Mouse (Mus musculus): ENCODE measurements at regions not wholly inside any gene's neighbourhood (a gene's known extent, or its start where the extent isn't known, plus 50 kb on each side); places are given as distances from the start of the nearest gene placed in this dataset.

DNA sequence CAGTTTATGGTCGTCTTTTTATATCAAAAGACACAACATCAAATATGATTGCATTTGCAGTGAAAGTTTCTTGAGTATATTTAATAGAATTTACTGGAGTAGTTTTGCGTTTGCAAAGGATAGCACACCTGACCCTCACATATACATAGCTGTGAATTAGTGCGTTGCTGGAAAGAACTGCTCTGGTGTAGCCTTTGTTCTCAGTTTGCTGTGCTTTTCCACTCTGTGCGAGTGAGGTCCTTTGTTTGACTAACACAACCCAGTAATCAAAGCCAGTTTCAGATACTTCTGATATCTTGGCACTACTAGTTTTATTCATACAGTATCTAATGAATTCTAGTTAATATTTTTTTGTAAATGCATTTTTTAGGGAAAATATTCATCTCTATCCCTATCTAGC, 84.7 kb downstream of the Trim52 start:
- no peak for DNase-seq (ENCODE audit: low spot score in 2 of 2)

DNA sequence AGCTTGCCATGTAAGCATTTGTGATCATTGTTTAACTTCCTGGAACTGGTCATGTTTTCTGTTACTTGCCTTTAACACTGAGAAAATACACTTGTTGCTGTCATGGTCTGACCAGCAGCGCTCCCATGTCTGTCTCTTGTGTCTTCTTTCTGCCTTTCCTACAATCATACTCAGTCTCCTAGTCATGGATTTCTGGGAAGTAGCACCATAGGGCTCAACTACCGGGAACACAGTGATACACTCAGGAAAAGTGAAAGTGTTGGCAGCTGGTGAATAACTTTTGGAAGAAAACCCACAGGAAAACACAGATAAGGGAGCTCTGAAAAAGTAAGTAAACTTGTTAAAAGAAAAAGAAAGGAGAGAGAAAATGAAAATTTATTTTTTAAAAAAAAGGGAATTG, 87.6 kb downstream of the Trim52 start:
- DNase-seq (ENCODE audit: low spot score in 2 of 2), result no peak

- no peak for DNase-seq (ENCODE audit: low spot score in 2 of 2)
Measured at GRCm38 (mm10) chr14:106194104-106194503, 88.1 kb downstream of the Trim52 start.

DNA sequence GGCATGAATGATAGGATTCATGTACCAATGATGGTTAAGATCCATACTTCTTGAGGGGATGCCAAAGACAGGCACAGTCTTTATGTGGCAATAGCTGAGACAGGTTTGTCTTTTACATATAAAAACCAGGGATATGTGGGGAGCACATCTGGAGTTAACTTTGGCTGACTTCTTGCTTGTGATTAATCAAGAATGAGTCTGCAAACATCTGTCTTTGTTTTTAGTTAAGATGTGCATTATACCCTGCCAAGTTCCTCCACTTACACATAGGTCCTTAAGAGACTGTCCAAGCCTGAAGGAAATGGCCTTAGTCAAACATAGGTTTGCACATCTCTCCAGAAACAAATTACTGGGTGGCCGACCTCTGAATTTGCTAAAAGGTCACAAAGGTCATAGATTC, 91.8 kb downstream of the Trim52 start:
- DNase-seq (ENCODE audit: low spot score in 2 of 2), result no peak

DNA sequence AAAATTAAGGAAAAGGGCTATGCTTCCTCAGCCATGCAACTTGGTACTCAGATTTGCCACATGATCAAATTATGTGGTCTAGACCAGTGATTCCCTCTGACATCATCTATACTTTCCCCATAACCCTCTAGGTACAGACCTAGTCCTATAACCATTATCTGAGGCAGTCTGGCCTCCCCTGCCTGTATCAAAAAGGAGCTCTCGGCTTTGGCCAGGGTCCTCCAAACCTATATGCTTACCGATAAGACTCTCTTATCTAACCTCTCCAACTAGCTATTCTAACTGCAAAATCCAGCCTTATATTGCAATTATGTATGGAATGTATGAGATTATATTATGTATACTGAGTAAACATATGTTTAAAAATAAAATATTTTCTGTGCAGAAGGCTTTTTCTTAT, 93.1 kb downstream of the Trim52 start:
- DNase-seq (ENCODE audit: low spot score in 2 of 2), result no peak

DNA sequence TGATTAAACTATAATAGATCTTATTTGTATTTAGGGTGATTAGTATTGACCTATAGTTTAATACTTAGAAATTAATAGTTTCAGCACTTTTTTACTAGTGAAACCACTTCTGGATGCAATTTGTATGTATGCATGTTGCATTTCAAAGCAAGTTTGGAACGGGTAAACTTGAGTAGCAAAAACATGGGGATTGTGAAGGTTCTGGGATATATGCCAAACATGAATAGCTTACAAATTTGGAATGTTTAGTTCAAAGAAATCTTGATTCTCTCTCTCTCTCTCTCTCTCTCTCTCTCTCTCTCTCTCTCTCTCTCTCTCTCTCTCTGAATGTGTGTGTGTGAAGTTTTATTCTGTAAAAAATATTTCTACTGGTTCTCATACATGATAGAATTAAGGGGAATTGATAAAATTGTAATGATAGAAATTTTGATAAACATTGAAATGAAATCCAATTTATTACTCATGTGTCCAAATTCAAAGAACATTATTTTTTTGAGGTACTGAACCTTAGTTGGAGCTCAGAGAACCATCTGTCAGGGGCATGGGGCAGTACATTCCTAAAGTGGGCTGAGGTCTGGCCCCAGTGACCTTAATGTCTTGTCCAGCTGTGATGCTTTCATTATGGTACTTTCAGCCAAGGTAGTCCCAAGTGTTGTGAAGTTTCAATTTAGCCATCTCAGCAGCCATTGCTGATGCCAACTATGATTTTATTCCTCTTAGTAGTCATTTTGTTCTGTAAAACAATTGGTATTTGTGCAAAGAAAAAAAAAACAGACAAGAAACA, 93.7 kb downstream of the Trim52 start:
- no peak for DNase-seq (ENCODE audit: low spot score in 2 of 2)

GRCm38 (mm10) chr14:106211062-106211461, 105.1 kb downstream of the Trim52 start:
- no peak for DNase-seq (ENCODE audit: low spot score in 2 of 2)

DNA sequence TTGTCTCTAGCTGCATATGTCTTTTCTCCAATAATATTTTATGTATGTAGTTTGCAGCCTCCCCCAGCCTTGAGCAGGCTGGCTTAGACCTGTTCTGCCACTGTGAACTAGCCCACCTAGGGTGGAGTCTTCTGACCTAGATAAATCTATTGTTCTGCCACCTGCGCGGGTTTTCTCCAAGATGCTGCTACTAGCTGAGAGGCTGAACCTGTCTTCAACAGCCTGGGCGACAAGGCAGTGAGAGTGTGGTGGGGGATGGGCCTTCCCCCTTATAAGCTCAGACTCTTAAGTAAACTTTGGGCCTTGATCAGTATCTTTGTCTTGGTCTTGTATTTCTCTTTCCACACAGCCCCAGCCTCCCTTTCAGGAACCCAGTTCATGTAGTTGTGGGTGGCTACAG, 111.7 kb downstream of the Trim52 start:
- DNase-seq (ENCODE audit: low spot score in 2 of 2), result no peak

DNA sequence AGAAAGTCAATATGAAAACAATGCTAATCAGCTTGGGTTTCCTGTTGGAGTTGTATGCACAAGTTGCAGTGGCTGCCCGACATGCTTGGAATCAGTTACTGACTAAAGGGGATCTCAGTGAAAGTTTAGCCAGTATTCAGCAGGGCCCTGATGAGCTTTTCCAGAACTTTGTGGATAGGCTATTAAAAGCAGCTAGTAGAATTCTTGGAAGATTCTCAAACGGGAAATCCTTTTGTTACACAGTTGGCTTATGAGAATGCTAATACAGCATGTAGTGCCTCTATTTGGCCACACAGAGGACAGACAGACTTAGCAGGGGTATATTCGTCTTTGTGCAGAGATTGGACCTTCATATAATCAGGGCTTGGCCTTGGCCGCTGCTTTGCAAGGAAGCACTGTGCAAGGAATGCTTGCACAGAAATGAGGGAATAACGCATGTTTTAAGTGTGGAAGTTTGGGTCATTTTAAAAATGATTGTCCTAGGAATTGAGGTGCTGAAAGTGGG, 113.3 kb downstream of the Trim52 start:
- DNase-seq (ENCODE audit: low spot score in 2 of 2), result no peak

DNA sequence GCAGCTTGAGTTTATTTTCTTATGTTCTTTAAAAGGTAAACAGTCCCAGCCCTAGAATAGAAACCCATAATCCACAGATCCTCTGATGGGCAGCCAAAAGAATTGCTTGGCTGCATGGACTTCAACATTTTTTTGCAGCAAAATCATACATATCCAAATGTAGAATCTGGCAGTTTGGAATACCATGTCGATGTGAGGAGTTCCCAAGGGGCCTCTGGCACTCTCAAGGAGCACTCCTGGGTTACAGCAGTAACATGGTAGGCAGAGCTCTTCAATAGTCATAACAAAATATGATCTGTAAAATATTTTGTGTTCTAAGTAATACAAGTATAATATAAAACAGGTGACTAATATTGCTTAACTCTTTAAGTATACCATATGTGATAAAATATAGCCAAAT, 119.4 kb downstream of the Trim52 start:
- no peak for DNase-seq (ENCODE audit: low spot score in 2 of 2)

- DNase-seq (ENCODE audit: low spot score in 2 of 2), result no peak
Measured at GRCm38 (mm10) chr14:106241721-106242405, 135.9 kb downstream of the Trim52 start.

DNA sequence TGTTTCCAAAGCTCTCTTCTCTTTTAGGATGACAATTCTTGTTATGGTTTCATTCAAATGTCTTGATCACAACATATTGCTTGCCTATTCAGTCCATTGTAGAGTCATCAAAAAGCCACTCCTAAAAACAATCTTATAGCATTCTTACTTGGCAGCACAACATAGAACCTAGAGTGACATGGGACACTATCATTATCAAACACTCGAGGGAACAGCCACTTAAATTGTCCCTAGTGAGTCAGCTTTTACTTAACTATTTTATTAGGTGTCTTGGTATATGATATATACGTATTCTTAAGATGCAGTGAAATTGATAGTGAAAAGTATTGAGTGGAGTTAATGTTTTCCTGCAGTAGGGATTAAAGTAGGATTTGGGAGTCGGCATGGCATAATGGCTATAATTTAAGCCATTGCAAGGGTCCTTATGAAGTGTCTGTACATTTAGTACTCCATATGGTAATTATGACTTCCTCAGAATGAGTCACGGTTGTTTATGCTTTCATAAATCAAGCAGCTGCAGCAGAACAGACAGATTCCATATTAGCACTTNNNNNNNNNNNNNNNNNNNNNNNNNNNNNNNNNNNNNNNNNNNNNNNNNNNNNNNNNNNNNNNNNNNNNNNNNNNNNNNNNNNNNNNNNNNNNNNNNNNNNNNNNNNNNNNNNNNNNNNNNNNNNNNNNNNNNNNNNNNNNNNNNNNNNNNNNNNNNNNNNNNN, 153.6 kb downstream of the Trim52 start:
- DNase-seq (ENCODE audit: low spot score in 2 of 2), result no peak

- DNase-seq (ENCODE audit: low spot score in 2 of 2), result no peak
Measured at GRCm38 (mm10) chr14:106265290-106265689, 159.3 kb downstream of the Trim52 start.

GRCm38 (mm10) chr14:106267679-106268561, 161.9 kb downstream of the Trim52 start:
- no peak for DNase-seq (ENCODE audit: low spot score in 2 of 2)

DNA sequence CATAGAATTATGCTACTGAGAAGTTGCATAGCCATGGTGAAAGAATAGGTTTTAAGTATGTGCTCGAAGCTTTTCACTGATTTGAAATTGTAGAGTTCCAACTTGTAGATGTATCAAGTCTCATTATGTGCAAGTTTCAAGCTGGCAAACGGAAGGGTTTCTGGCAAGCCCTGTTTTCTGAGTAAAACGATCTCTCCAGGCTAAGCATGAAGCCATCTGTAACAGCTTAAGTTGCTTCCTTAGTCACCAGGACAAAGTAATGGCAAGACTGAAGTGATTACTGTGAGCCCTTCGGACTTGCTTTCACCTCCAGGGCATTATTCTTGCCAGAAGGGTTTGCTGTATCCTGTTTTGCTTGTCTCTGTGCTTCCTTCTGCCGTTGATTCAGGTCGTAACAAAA, 163.7 kb downstream of the Trim52 start:
- DNase-seq (ENCODE audit: low spot score in 2 of 2), result no peak

DNA sequence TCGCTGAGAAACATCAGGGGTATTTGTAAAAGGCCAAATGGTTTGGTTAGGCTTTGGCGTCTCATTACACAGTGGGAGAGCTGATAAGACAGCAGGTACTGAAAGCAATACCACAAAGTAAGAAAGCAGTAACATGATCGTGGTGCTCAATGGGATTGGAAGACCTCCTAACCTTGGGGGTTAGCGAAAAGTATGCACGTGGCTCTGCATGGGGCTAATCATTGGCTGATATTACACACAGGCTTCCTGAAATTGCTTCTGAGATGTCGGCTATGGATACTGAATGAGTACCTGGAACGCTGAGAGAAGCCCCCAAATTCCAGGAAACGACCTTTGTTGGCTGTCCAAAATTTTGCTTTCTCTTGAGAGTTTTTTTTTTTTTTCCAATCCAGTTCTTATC, 207.6 kb downstream of the Trim52 start:
- no peak for DNase-seq (ENCODE audit: low spot score in 2 of 2)

- no peak for DNase-seq (ENCODE audit: low spot score in 2 of 2)
Measured at GRCm38 (mm10) chr14:106314079-106314551, 208.1 kb downstream of the Trim52 start.

DNA sequence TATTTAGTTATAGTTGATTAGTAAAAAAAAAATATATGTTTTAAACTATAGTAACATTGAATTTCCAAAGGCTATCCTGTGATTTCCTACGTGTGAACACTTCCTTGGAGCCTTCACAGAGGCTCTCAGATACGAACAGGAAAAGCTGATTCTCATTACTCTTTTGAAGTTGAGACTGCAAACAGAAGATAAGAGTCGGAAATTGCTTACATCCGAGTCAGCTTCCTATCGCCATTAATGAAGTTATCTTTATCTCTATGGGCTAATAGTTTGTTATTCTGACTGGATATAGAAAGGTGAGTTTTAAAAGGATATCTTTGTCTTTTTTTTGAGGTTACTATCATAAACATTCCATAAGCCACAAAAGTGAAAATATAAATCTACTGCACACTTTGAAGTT, 212.8 kb downstream of the Trim52 start:
- no peak for DNase-seq (ENCODE audit: low spot score in 2 of 2)

DNA sequence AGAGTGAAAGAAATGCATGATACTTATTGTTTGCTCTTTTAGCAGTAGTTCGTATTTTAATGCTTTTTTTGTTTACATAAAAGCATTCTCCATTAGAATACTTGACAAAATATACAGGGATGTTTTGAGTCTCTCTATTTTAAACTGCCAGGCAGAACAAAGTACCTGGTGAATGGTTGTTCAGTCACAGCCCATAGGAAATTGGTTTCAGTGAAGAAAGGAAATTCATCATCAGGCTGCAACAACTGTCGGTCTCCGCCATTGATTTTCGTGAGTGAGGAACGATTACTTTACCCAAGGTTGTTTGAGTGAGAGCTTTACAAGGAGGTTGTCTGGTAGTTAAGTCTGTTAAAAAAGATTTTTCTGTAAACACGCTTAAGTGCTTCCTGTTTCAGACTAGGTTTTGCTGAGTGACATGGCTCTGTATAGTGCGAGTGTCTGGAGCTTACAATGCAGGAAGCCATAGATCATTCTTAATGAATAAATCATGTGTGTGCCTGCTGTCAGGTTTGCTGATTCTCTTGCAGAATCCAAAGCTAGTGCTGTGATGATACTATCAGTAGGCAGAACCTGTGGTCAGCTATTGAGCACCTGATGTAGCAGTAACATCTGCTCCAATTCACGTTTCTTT, 221.8 kb downstream of the Trim52 start:
- DNase-seq (ENCODE audit: low spot score in 2 of 2), result no peak

Measured in layer of hippocampus, postnatal 10 days (tissue).